Mouse (Mus musculus) embryonic facial prominence, embryonic 10.5 days (tissue): Measurements from ENCODE around the gene Washc3. TPM values are rescaled to one million over a fixed set of nuclear protein-coding genes. Genes with fewer than 3 reads are reported as not detected.

Source experiments
- DNase-seq: peaks from one replicate; pipeline ENCODE4 v3.0.0-alpha.2; 2017; ENCODE audit warnings: low spot score
- H3K27ac ChIP-seq: fragments of 300-500 bp; sonication (generic); replicated peaks from 2 replicates; pipeline ENCODE4 v1.5.1; 2016; ENCODE audit warnings: mild to moderate bottlenecking
- H3K27me3 ChIP-seq: fragments of 300-500 bp; sonication (generic); replicated peaks from 2 replicates; pipeline ENCODE4 v1.6.1; 2016; ENCODE audit warnings: low read depth, mild to moderate bottlenecking; ENCODE audit not compliant: poor library complexity, severe bottlenecking
- H3K36me3 ChIP-seq: fragments of 300-500 bp; sonication (generic); replicated peaks from 2 replicates; pipeline ENCODE4 v1.6.1; 2016; ENCODE audit warnings: mild to moderate bottlenecking, moderate library complexity
- H3K4me1 ChIP-seq: fragments of 300-500 bp; sonication (generic); 2 replicates; pipeline ENCODE4 v1.6.1; 2016
- H3K4me3 ChIP-seq: fragments of 300-500 bp; sonication (generic); 2 replicates; pipeline ENCODE4 v1.5.1; 2016; ENCODE audit warnings: mild to moderate bottlenecking, moderate library complexity
- H3K9me3 ChIP-seq: fragments of 300-500 bp; sonication (generic); 2 replicates; pipeline ENCODE4 v1.6.1; 2016; ENCODE audit warnings: mild to moderate bottlenecking
- WGBS: fragments of 180-500 bp; shearing (Covaris S2); methylation state at CpG from one replicate; pipeline ENCODE4 v1.1.7; 2016; 5-methylcytosine and 5-hydroxymethylcytosine counted together
- polyA plus RNA-seq: library from polyadenylated mRNA; unstranded; fragments of >200 nt; fragmentation: Nextera tagmentation; extraction: Ambion mirVana; gene quantifications from 2 replicates; pipeline ENCODE4 v1.2.1, GENCODE M21; 2016

Washc3 gene
- polyA plus RNA-seq, 1 experiment from 2014 or later, result 49.3 TPM

GRCm38 (mm10) chr10:88263383-88263782 is 62.5 kb downstream of the Washc3 start:
- no peak overlapping the region for H3K27ac ChIP-seq
- WGBS, result 76% methylated on average over 4 of the region's 4 CpGs
- no peaks in the 10 kb centered on the region for H3K9me3 ChIP-seq
- H3K36me3 ChIP-seq, result no peaks in the 10 kb centered on the region
- no peak overlapping the region for H3K4me3 ChIP-seq
- no peaks in the 10 kb centered on the region for H3K27me3 ChIP-seq
- no peak for DNase-seq
- no peaks in the 10 kb centered on the region; the same call in 1 of the 2 replicates for H3K4me1 ChIP-seq

GRCm38 (mm10) chr10:88274045-88274444 is 73.2 kb downstream of the Washc3 start:
- 87% methylated on average over 5 of the region's 5 CpGs for WGBS

GRCm38 (mm10) chr10:88281699-88282098 is 80.8 kb downstream of the Washc3 start:
- Histone ChIP-seq H3K9me3 (no peaks in the 10 kb centered on the region), H3K4me3 (no peak overlapping the region), H3K27ac (no peak overlapping the region), H3K4me1 (no peaks in the 10 kb centered on the region), H3K36me3 (no peaks in the 10 kb centered on the region), H3K27me3 (no peaks in the 10 kb centered on the region)
- 92% methylated on average over 3 of the region's 3 CpGs for WGBS
- no peak for DNase-seq

More at GRCm38 (mm10) chr10:88274045-88274444, 73.2 kb downstream of the Washc3 start:
- Histone ChIP-seq H3K4me3 (no peak overlapping the region), H3K27me3 (no peaks in the 10 kb centered on the region), H3K36me3 (no peaks in the 10 kb centered on the region), H3K27ac (no peak overlapping the region), H3K9me3 (no peaks in the 10 kb centered on the region), H3K4me1 (no peaks in the 10 kb centered on the region)
- DNase-seq, result no peak

GRCm38 (mm10) chr10:88284343-88284990 is 83.6 kb downstream of the Washc3 start:
- H3K4me3 ChIP-seq, result no peak overlapping the region
- H3K36me3 ChIP-seq, result no peaks in the 10 kb centered on the region
- no peak overlapping the region for H3K27ac ChIP-seq
- no peaks in the 10 kb centered on the region for H3K4me1 ChIP-seq
- no peak for DNase-seq
- H3K9me3 ChIP-seq, result no peaks in the 10 kb centered on the region
- WGBS, result 88% methylated on average over 4 of the region's 4 CpGs
- no peaks in the 10 kb centered on the region for H3K27me3 ChIP-seq

GRCm38 (mm10) chr10:88287261-88287660 is 86.4 kb downstream of the Washc3 start:
- no peak overlapping the region for H3K4me3 ChIP-seq
- no peaks in the 10 kb centered on the region for H3K36me3 ChIP-seq
- H3K27me3 ChIP-seq, result no peaks in the 10 kb centered on the region
- H3K9me3 ChIP-seq, result no peaks in the 10 kb centered on the region
- no peaks in the 10 kb centered on the region for H3K4me1 ChIP-seq
- no peak for DNase-seq
- no peak overlapping the region for H3K27ac ChIP-seq
- WGBS, result 80% methylated on average over 8 of the region's 8 CpGs

- H3K36me3 ChIP-seq, result no peaks in the 10 kb centered on the region
- no peak overlapping the region for H3K4me3 ChIP-seq
- WGBS, result 90% methylated on average over 10 of the region's 10 CpGs
- no peak for DNase-seq
- H3K4me1 ChIP-seq, result no peaks in the 10 kb centered on the region
- H3K27ac ChIP-seq, result no peak overlapping the region
- no peaks in the 10 kb centered on the region for H3K9me3 ChIP-seq
- H3K27me3 ChIP-seq, result no peaks in the 10 kb centered on the region
Observed at GRCm38 (mm10) chr10:88288061-88288460, 87.2 kb downstream of the Washc3 start.

GRCm38 (mm10) chr10:88295091-88295490 is 94.2 kb downstream of the Washc3 start:
- no peaks in the 10 kb centered on the region for H3K36me3 ChIP-seq
- WGBS, result 84% methylated on average over 6 of the region's 6 CpGs
- no peaks in the 10 kb centered on the region for H3K27me3 ChIP-seq
- DNase-seq, result no peak
- no peak overlapping the region for H3K27ac ChIP-seq
- H3K4me3 ChIP-seq, result no peak overlapping the region
- H3K9me3 ChIP-seq, result no peaks in the 10 kb centered on the region
- H3K4me1 ChIP-seq, result peaks cover 5% of the 10 kb centered on the region; the same call in 1 of the 2 replicates

Other genes starting within 250 kb of the Washc3 start
- gene Pmch, start 110.0 kb upstream of the Washc3 start, polyA plus RNA-seq, result 0.61 and 0.68 TPM in 2 replicates
- gene Parpbp, start 54.2 kb upstream of the Washc3 start, polyA plus RNA-seq, result 13.8 and 16.0 TPM in 2 replicates
- gene Nup37, start 54.1 kb upstream of the Washc3 start, polyA plus RNA-seq, result 113 and 118 TPM in 2 replicates
- gene Dram1, start 178.0 kb downstream of the Washc3 start, polyA plus RNA-seq, result 0.29 and 0.39 TPM in 2 replicates
- 8.4 and 9.0 TPM in 2 replicates for gene Gnptab, start 178.0 kb downstream of the Washc3 start, polyA plus RNA-seq